Mouse (Mus musculus) forebrain, embryonic 12.5 days (tissue): ENCODE data around the gene Slc39a1. TPM values are rescaled to one million over a fixed set of nuclear protein-coding genes. Genes with fewer than 3 reads are reported as not detected.
"Not testable (repeated sequence)": the region's sequence is repeated elsewhere in the genome, so short reads cannot be mapped to it uniquely, and the experiment has no call there.

Source experiments
- ATAC-seq: fragments of 200-750 bp; cut with Nextera tagmentation; 2 replicates; pipeline ENCODE4 v1.8.0; 2017; ENCODE audit warnings: moderate TSS enrichment; ENCODE audit not compliant: low FRiP score
- H3K27ac ChIP-seq: fragments of 300-500 bp; sonication (generic); 2 replicates; pipeline ENCODE4 v1.5.1; 2016; ENCODE audit warnings: mild to moderate bottlenecking
- H3K27me3 ChIP-seq: fragments of 300-500 bp; sonication (generic); 2 replicates; pipeline ENCODE4 v1.6.1; 2016; ENCODE audit warnings: mild to moderate bottlenecking
- H3K36me3 ChIP-seq: fragments of 300-500 bp; sonication (generic); replicated peaks from 2 replicates; pipeline ENCODE4 v1.6.1; 2016; ENCODE audit warnings: mild to moderate bottlenecking
- H3K4me1 ChIP-seq: fragments of 300-500 bp; sonication (generic); 2 replicates; pipeline ENCODE4 v1.6.1; 2016
- H3K4me2 ChIP-seq: fragments of 300-500 bp; sonication (generic); 2 replicates; pipeline ENCODE4 v1.6.1; 2016; ENCODE audit warnings: mild to moderate bottlenecking, moderate library complexity
- H3K4me3 ChIP-seq: fragments of 300-500 bp; sonication (generic); replicated peaks from 2 replicates; pipeline ENCODE4 v1.5.1; 2016; ENCODE audit warnings: mild to moderate bottlenecking
- H3K9ac ChIP-seq: fragments of 300-500 bp; sonication (generic); 2 replicates; pipeline ENCODE4 v1.6.1; 2016; ENCODE audit warnings: mild to moderate bottlenecking
- H3K9me3 ChIP-seq: fragments of 300-500 bp; sonication (generic); 2 replicates; pipeline ENCODE4 v1.6.1; 2016
- WGBS: fragments of 180-500 bp; shearing (Covaris S2); methylation state at CpG from one replicate; pipeline ENCODE4 v1.1.7; 2016; 5-methylcytosine and 5-hydroxymethylcytosine counted together
- polyA plus RNA-seq: library from polyadenylated mRNA; unstranded; fragments of >200 nt; fragmentation: Nextera tagmentation; extraction: Ambion mirVana; gene quantifications from 2 replicates; pipeline ENCODE4 v1.2.1, GENCODE M21; 2016

Slc39a1 gene
- polyA plus RNA-seq, 1 experiment from 2014 or later: 32.8 TPM

DNA sequence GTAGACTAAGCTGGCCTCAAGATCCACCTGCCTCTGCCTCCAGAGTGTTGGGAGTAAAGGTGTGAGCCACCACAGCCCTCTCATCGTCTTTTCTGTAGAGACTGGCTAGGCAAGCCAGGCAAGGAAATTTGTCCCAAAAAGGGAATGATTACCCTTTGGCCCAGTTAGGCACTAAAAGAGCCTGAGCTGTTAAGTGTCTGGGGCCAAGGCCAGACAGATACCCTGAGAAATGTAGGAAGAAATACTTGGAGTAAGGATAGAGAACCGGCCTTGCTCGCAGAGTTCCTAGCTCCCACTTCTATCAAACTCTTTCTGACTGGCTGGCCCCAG lies 377 bp upstream of the Slc39a1 start:
- H3K36me3 ChIP-seq: peaks cover 22% of the 10 kb centered on the region
- WGBS: 1% methylated on average over 3 of the region's 3 CpGs
- H3K9me3 ChIP-seq: no peaks in the 10 kb centered on the region
- peak overlapping the region; percentile 81 for H3K9ac ChIP-seq
- peak overlapping the region; percentile 90 for H3K27ac ChIP-seq
- no peaks in the 10 kb centered on the region for H3K27me3 ChIP-seq
- 0 out of 2 replicates have a peak, but pooled peaks have one; percentile 31 for ATAC-seq
- peak overlapping the region; percentile 75 for H3K4me2 ChIP-seq
- peak overlapping the region; percentile 66 for H3K4me3 ChIP-seq
- H3K4me1 ChIP-seq: peaks cover 30% of the 10 kb centered on the region

GRCm38 (mm10) chr3:90248746-90249100 lies 751 bp downstream of the Slc39a1 start:
- Histone ChIP-seq H3K36me3 (peaks cover 22% of the 10 kb centered on the region), H3K27ac (peak overlapping the region; percentile 90), H3K9me3 (no peaks in the 10 kb centered on the region), H3K4me1 (peaks cover 22% of the 10 kb centered on the region), H3K4me3 (peak overlapping the region; percentile 66), H3K27me3 (no peaks in the 10 kb centered on the region), H3K4me2 (peak overlapping the region; percentile 75), H3K9ac (peak overlapping the region; percentile 81)
- 4% methylated on average over 10 of the region's 10 CpGs for WGBS
- ATAC-seq: no peak

DNA sequence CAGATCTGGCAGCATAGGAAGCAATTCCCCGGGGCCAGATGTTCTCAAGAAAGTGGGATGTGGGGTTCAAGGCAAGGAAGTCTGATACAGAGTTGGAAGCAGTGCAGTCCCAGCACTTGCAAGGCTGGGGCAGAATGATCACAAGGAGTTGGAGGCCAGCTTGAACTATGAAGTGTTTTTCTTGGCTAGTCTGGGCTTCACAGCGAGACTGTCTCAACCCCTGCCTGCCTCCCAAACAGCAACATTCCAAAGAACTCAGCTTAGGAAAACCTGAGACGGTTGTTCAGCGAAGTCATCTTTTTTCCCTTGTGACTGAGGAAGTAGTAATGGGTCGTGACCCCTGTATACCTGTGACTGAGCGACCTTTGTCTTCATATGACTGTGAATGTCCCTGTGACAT lies 2.8 kb downstream of the Slc39a1 start:
- no peak overlapping the region for H3K4me2 ChIP-seq
- peaks cover 30% of the 10 kb centered on the region for H3K4me1 ChIP-seq
- H3K9me3 ChIP-seq: no peaks in the 10 kb centered on the region
- WGBS: 85% methylated on average over 6 of the region's 6 CpGs
- no peak overlapping the region for H3K9ac ChIP-seq
- no peak overlapping the region for H3K4me3 ChIP-seq
- H3K27ac ChIP-seq: no peak overlapping the region
- peaks cover 22% of the 10 kb centered on the region for H3K36me3 ChIP-seq
- ATAC-seq: no peak
- H3K27me3 ChIP-seq: no peaks in the 10 kb centered on the region

DNA sequence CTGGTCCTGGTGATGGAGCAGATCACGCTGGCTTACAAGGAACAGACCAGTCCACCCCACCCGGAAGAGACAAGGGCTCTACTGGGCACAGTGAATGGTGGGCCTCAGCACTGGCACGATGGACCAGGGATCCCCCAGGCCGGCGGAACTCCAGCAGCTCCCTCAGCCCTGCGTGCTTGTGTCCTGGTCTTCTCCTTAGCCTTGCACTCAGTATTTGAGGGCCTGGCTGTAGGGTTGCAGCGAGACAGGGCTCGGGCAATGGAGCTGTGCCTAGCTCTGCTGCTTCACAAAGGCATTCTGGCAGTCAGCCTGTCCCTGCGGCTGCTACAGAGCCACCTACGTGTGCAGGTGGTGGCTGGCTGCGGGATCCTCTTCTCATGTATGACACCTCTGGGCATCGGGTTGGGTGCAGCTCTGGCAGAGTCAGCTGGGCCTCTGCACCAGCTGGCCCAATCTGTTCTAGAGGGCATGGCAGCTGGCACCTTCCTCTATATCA lies 3.8 kb downstream of the Slc39a1 start:
- not testable (repeated sequence) for H3K4me2 ChIP-seq, H3K27ac ChIP-seq, H3K9ac ChIP-seq, H3K9me3 ChIP-seq, H3K27me3 ChIP-seq, H3K4me3 ChIP-seq, ATAC-seq
- Histone ChIP-seq H3K36me3 (peaks cover 25% of the 10 kb centered on the region), H3K4me1 (peaks cover 32% of the 10 kb centered on the region)
- WGBS: 90% methylated on average over 10 of the region's 12 CpGs

DNA sequence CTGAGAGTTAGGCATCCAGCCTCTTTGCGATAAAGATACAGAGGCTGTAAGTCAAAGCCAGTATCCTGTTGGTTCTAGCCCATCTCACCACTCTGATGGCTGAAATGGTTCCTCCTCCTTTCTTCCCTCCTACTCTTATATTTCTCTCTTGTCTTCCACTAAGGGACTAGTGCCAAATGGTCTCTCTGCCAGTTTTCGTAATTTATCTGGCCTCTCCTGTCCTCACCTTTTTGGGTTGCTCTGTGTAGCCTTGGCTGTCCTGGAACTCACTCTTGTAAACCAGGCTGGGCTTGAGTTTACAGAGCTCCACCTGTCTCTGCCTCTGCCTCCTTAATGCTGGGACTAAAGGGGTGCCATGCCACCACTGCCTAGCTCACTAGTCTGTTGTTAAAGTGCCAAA lies 4.7 kb downstream of the Slc39a1 start:
- not testable (repeated sequence) for H3K27ac ChIP-seq, H3K4me3 ChIP-seq, H3K4me2 ChIP-seq, H3K9ac ChIP-seq, H3K9me3 ChIP-seq, H3K27me3 ChIP-seq, ATAC-seq
- 92% methylated on average over 2 of the region's 2 CpGs for WGBS
- Histone ChIP-seq H3K4me1 (peaks cover 29% of the 10 kb centered on the region), H3K36me3 (peaks cover 32% of the 10 kb centered on the region)

DNA sequence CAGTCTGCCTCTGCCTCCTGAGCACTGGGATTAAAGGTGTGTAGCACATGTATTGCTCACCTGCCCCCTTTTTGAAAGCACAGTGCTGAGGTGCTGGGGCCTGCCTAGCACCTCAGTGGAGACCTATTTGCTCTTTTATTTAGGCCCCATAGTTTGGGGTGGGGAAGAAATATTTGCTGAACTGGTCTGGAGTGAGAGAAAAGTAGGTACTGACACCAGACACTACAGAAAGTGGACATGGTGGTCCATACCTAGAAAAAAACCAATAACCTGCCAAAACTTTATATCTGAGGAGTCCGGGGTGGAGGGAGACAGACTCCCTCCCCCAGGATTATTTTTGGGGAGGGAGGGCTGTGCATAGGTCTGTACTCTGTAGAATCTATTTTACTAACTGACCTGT lies 5.2 kb downstream of the Slc39a1 start:
- Histone ChIP-seq H3K4me1 (peaks cover 28% of the 10 kb centered on the region), H3K4me2 (peak overlapping the region; percentile 86), H3K36me3 (peaks cover 38% of the 10 kb centered on the region), H3K4me3 (peak overlapping the region; percentile 87; the same call in 1 of the 2 replicates)
- peak; percentile 18 for ATAC-seq
- 90% methylated on average over 1 of the region's 1 CpGs for WGBS
- not testable (repeated sequence) for H3K9ac ChIP-seq, H3K27ac ChIP-seq, H3K27me3 ChIP-seq, H3K9me3 ChIP-seq

- Histone ChIP-seq H3K4me2 (peak within 1 kb of the TSS; percentile 86), H3K27me3 (no peaks in the 10 kb centered on the region), H3K4me1 (peaks cover 24% of the 10 kb centered on the region), H3K9ac (peak within 1 kb of the TSS; percentile 95), H3K9me3 (no peaks in the 10 kb centered on the region), H3K4me3 (peak within 1 kb of the TSS; percentile 87), H3K36me3 (peaks cover 44% of the 10 kb centered on the region), H3K27ac (peak within 1 kb of the TSS; percentile 87)
- ATAC-seq: peak; percentile 98
- WGBS: 2% methylated on average over 38 of the region's 40 CpGs
Measured at GRCm38 (mm10) chr3:90253653-90254418, 5.9 kb downstream of the Slc39a1 start, which contains the start of gene Crtc2. Gene Crtc2 (plus strand): TSS chr3:90254163.

- H3K27ac ChIP-seq: peak overlapping the region; percentile 87
- peak overlapping the region; percentile 86 for H3K4me2 ChIP-seq
- H3K4me3 ChIP-seq: peak overlapping the region; percentile 87
- H3K9me3 ChIP-seq: no peaks in the 10 kb centered on the region
- peak overlapping the region; percentile 95 for H3K9ac ChIP-seq
- peak; percentile 69 for ATAC-seq
- peaks cover 17% of the 10 kb centered on the region for H3K4me1 ChIP-seq
- H3K27me3 ChIP-seq: no peaks in the 10 kb centered on the region
- peaks cover 47% of the 10 kb centered on the region for H3K36me3 ChIP-seq
- 1% methylated on average over 40 of the region's 41 CpGs for WGBS
Measured at GRCm38 (mm10) chr3:90254419-90255193, 6.6 kb downstream of the Slc39a1 start.

- Histone ChIP-seq H3K4me3 (peak overlapping the region; percentile 87), H3K4me1 (peaks cover 16% of the 10 kb centered on the region), H3K27me3 (no peaks in the 10 kb centered on the region), H3K9ac (peak overlapping the region; percentile 95), H3K27ac (no peak overlapping the region), H3K9me3 (no peaks in the 10 kb centered on the region), H3K36me3 (peaks cover 51% of the 10 kb centered on the region), H3K4me2 (peak overlapping the region; percentile 86)
- 28% methylated on average over 2 of the region's 2 CpGs for WGBS
- no peak for ATAC-seq
Measured at GRCm38 (mm10) chr3:90255194-90255565, 7.2 kb downstream of the Slc39a1 start.

- Histone ChIP-seq H3K9ac (0 out of 2 replicates have a peak overlapping the region, but pooled peaks have one; percentile 95), H3K4me2 (peak overlapping the region; percentile 86), H3K36me3 (peaks cover 51% of the 10 kb centered on the region), H3K27me3 (no peaks in the 10 kb centered on the region), H3K27ac (no peak overlapping the region), H3K4me1 (peaks cover 16% of the 10 kb centered on the region), H3K9me3 (no peaks in the 10 kb centered on the region), H3K4me3 (no peak overlapping the region)
- no peak for ATAC-seq
- 94% methylated on average over 14 of the region's 14 CpGs for WGBS
Measured at GRCm38 (mm10) chr3:90255784-90256353, 7.9 kb downstream of the Slc39a1 start.

GRCm38 (mm10) chr3:90256731-90257530 lies 9.0 kb downstream of the Slc39a1 start:
- H3K36me3 ChIP-seq: peaks cover 52% of the 10 kb centered on the region
- WGBS: 93% methylated on average over 19 of the region's 19 CpGs
- H3K27me3 ChIP-seq: no peaks in the 10 kb centered on the region
- ATAC-seq: no peak
- no peak overlapping the region for H3K4me2 ChIP-seq
- H3K4me1 ChIP-seq: peaks cover 16% of the 10 kb centered on the region
- H3K27ac ChIP-seq: no peak overlapping the region
- H3K4me3 ChIP-seq: no peak overlapping the region
- no peaks in the 10 kb centered on the region for H3K9me3 ChIP-seq
- no peak overlapping the region for H3K9ac ChIP-seq

GRCm38 (mm10) chr3:90258521-90258920 lies 10.5 kb downstream of the Slc39a1 start:
- Histone ChIP-seq H3K4me1 (peaks cover 16% of the 10 kb centered on the region), H3K36me3 (peaks cover 68% of the 10 kb centered on the region), H3K9ac (no peak overlapping the region), H3K27me3 (no peaks in the 10 kb centered on the region), H3K27ac (no peak overlapping the region), H3K4me3 (no peak overlapping the region), H3K9me3 (no peaks in the 10 kb centered on the region), H3K4me2 (no peak overlapping the region)
- no peak for ATAC-seq
- 87% methylated on average over 4 of the region's 4 CpGs for WGBS
